Mouse (Mus musculus) small intestine, adult 2 months (tissue): ENCODE data around the gene Serpinf2.

Experiments used
- CTCF ChIP-seq: fragments of 200-500 bp; IDR thresholded peaks from 2 replicates; pipeline ENCODE4 v1.5.1; 2012; ENCODE audit warnings: low read depth, mild to moderate bottlenecking, control low read depth, inconsistent platforms, low read length, moderate library complexity, mixed read lengths; ENCODE audit not compliant: insufficient replicate concordance, insufficient read length; ENCODE audit errors: extremely low read depth
- POLR2A ChIP-seq: fragments of 200-500 bp; IDR thresholded peaks from 2 replicates; pipeline ENCODE4 v1.6.1; 2012; ENCODE audit warnings: low read depth, mild to moderate bottlenecking, control low read depth, inconsistent platforms, low read length, moderate library complexity

- TF ChIP-seq POLR2A (no peak), CTCF (no peak)
Measured at GRCm38 (mm10) chr11:75464417-75464816, 25.0 kb upstream of the Serpinf2 start.
